Mouse (Mus musculus) olfactory bulb, adult 2 months (tissue): ENCODE measurements at regions not wholly inside any gene's neighbourhood (a gene's known extent, or its start where the extent isn't known, plus 50 kb on each side); places are given as distances from the start of the nearest gene placed in this dataset.

Source experiments
- H3K27ac ChIP-seq: fragments of 200-500 bp; 2 replicates; pipeline ENCODE4 v1.5.1; 2012; ENCODE audit warnings: low read depth, low read length; ENCODE audit not compliant: insufficient read depth
- H3K4me1 ChIP-seq: fragments of 200-500 bp; 2 replicates; pipeline ENCODE4 v1.6.1; 2012; ENCODE audit warnings: low read length; ENCODE audit not compliant: control insufficient read depth, insufficient read depth
- H3K4me3 ChIP-seq: fragments of 200-500 bp; 2 replicates; pipeline ENCODE4 v1.5.1; 2012; ENCODE audit warnings: mild to moderate bottlenecking, low read depth, low read length, moderate library complexity; ENCODE audit not compliant: insufficient read depth
- CTCF ChIP-seq: fragments of 200-500 bp; IDR thresholded peaks from 2 replicates; pipeline ENCODE4 v1.5.1; 2012; ENCODE audit warnings: low read depth, mild to moderate bottlenecking, low read length, moderate library complexity; ENCODE audit not compliant: insufficient read depth
- POLR2A ChIP-seq: fragments of 200-500 bp; IDR thresholded peaks from 2 replicates; pipeline ENCODE4 v1.6.1; 2012; ENCODE audit warnings: mild to moderate bottlenecking, low read depth, low read length, moderate library complexity; ENCODE audit not compliant: insufficient read depth
- WGBS: fragments of 180-500 bp; shearing (Covaris S2); methylation state at CpG from one replicate; pipeline ENCODE4 v1.1.7; 2018; 5-methylcytosine and 5-hydroxymethylcytosine counted together

DNA sequence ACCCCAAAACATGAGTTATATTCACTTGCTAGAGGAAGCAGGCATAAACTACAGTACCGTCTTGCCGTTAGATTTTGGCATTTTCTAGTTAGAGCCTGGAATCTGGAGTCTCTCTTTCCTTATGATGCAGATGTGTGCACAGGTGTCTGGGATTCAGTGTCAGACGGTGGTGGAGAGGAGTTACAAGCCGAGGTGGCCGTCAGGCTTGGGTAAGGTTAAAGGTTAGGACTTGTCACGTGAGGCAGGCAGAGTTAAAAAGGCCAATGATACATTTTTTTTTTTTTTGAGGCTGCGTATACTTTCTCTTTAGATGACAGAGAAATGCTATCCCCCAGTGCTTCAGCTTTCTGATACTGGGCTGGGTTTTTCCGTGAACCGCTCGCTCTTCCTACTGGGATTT lies 57.9 kb upstream of the Ppara start:
- H3K27ac ChIP-seq, result peak overlapping the region; percentile 97
- TF ChIP-seq POLR2A, result no peak
- no peak for TF ChIP-seq CTCF
- WGBS, result 12% methylated on average over 10 of the region's 10 CpGs
- peak overlapping the region; percentile 38 for H3K4me3 ChIP-seq
- H3K4me1 ChIP-seq, result peaks cover 20% of the 10 kb centered on the region

DNA sequence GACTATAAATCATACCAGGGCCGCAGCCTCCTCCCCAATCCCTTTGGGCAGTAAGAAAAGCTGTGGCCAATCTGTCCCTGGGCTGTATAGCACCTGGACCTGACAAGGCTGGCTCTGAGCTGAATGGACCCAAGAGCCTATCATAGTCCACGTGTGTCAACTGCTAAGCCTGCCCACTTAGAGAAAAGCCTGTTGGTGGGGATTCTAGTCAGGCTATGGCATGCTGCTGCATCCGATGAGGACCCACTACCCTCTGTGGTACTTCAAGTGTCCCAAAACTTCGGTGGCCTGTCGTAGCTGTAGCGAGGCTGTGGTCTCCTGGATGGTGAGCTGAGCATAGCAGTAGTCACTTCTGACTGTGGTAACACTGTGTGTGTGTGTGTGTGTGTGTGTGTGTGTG lies 57.4 kb upstream of the Ppara start:
- WGBS, result 16% methylated on average over 6 of the region's 6 CpGs
- Histone ChIP-seq H3K4me3 (peak overlapping the region; percentile 59), H3K27ac (peak overlapping the region; percentile 97), H3K4me1 (peaks cover 23% of the 10 kb centered on the region)
- no peak for TF ChIP-seq POLR2A
- TF ChIP-seq CTCF, result no peak

DNA sequence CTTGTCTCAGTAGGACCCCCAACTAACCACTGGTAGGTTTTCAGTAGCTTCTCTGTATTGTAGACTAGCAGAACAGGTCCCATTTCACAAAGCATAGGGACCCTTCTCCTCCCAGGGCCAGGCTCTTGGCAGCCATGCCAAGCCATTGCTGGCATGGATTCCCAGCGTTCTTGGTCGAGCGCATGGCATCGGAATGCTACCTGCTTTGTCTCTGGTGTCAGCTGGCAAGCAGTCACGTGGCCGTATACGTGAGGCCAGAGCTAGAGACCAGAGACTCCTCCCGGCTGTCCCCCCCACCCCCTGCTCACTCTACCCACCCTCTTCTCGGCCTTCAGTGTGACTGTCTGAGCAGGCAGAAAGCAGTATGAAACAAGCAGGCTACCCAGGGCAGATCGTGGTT lies 56.9 kb upstream of the Ppara start:
- Histone ChIP-seq H3K27ac (peak overlapping the region; percentile 97), H3K4me1 (peaks cover 23% of the 10 kb centered on the region), H3K4me3 (peak overlapping the region; percentile 59)
- WGBS, result 12% methylated on average over 10 of the region's 10 CpGs
- TF ChIP-seq POLR2A (no peak), CTCF (no peak)

DNA sequence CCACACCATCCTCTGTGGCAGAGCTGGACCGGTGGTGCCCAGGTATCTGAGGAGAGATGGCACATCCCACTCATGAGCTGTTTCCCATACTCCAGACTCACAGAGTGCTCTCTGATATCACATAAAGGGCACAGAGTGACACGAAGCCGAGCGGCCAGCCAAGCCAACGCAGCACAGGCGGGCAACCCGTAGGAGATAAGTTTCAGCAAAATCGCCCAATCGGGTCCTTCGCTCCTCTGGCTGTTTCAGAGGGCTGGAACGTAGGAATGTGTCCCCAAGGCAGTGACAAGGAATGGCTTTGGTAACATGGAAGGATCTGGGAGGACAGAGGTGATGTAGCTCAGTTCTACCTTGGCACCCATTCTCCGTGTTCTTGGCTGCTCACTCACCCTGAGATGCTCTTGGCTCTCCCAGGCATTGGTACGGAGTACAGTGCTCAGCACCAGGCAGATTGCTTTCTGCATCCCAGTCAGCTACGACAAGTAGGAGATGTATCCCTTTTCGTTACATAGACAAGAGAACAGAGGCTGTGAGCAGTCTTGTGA lies 56.4 kb upstream of the Ppara start:
- H3K4me3 ChIP-seq, result peak overlapping the region; percentile 59
- peak overlapping the region; percentile 97 for H3K27ac ChIP-seq
- WGBS, result 8% methylated on average over 15 of the region's 15 CpGs
- H3K4me1 ChIP-seq, result peaks cover 26% of the 10 kb centered on the region
- TF ChIP-seq POLR2A (no peak), CTCF (no peak)

DNA sequence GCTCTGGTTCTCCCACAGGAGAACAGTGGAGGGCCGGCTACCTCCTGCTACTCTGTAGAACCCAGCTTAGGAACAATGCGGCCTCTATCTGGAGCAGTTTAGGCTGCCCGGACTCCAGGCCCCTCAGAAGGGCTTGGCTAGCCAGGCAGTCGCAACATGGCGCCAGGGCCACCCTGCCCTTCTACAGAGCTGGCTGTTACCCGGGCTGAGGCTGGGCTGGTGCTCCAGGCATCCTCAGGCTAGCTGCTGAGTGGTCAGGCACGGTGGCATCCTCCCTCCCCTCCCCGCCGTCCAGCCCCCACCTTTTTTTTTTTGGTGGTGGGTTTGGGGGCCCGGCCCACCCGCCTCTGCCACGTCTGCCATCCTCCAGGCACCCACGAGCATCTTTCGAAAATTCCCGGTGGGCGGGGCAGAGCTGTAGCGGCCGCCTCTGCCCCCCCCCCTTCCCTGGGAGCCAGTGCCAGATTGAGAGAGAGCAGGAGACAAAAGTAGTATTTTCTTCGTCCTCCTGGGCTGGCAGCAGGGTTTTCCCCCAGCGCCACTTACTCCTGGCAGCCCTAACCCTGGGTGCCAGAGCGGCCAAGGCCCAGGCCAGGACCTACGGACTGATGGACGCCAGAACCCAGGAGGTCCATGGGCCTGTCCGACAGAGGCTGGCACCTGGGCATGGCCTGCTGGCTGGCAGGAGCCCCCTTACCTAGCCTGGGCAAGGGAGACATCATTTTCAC lies 55.6 kb upstream of the Ppara start:
- WGBS, result 6% methylated on average over 24 of the region's 24 CpGs
- TF ChIP-seq POLR2A (peak; percentile 68), CTCF (no peak; the same call in 1 of the 2 replicates)

DNA sequence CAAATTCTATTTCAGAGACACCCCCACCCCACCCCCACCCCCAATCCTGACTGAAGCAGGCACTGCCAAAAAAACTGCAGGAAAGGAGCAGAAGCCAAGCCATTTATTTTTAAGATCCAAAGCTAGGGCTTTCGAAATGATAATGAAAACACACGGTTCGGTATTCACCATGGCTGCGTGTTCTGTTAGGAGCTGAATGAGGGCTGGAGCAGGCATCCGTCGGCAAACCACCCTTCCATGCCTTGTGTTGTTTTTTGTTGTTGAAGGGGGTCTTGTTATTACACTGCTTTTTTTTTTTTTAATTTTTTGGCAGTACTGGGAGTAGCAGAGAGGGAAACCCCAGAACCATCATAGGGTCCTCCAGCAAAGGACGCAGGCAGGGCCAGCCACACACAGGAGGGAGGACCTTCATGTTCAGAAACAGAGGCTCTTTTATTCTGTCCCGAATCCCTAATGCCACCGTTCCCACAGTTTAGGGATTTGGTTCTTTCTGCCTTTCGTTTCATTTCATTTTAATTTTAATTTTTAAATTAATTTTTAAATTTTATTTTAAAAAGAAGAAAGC lies 54.8 kb upstream of the Ppara start:
- peaks cover 33% of the 10 kb centered on the region for H3K4me1 ChIP-seq

More for the DNA sequence above, 55.6 kb upstream of the Ppara start:
- H3K4me3 ChIP-seq, result peak overlapping the region; percentile 59
- H3K4me1 ChIP-seq, result peaks cover 29% of the 10 kb centered on the region
- peak overlapping the region; percentile 97 for H3K27ac ChIP-seq

DNA sequence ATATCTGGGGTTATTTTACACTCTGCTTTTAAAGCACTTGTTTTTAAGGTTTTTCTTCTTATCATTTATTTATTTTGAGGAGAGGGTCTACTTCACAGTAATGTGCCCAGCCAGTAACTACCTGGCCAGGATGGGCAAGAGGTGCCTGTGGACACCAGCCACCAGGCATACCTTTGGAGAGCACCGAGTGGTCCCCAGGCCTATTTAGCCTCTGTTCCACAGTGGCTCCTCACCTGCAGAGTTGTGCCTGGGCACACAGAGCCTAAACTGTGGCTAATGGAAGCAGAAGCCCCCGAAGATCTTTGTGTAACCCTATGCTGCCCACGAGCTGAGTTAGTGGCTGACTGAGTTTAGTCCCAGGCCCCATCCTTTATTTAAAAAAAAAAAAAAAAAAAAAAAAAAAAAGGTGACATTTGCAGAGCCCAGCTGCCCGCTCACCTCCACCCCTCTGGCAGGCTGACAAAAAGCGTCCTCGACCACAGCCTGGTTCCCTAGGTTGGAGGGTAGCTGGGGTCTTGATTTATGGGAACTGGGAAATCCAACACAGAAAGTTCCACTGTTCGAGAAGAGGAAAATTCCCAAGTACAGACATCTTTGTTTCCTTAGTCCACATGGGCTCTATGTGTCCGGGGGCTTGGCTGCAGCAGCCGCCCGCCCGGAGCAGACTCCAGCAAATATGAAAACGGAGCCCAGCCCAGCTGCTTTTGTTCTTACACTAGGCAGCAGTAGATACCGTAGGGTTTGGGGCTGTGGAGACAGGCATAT lies 54.1 kb upstream of the Ppara start:
- Histone ChIP-seq H3K4me3 (peak overlapping the region; percentile 81), H3K4me1 (peaks cover 40% of the 10 kb centered on the region), H3K27ac (peak overlapping the region; percentile 98)
- no peak for TF ChIP-seq POLR2A
- no peak for TF ChIP-seq CTCF
- WGBS, result 4% methylated on average over 13 of the region's 13 CpGs

More for the DNA sequence above, 54.8 kb upstream of the Ppara start:
- H3K27ac ChIP-seq, result peak overlapping the region; percentile 97
- H3K4me3 ChIP-seq, result peak overlapping the region; percentile 59
- TF ChIP-seq POLR2A (no peak), CTCF (no peak)
- WGBS, result 3% methylated on average over 10 of the region's 10 CpGs

DNA sequence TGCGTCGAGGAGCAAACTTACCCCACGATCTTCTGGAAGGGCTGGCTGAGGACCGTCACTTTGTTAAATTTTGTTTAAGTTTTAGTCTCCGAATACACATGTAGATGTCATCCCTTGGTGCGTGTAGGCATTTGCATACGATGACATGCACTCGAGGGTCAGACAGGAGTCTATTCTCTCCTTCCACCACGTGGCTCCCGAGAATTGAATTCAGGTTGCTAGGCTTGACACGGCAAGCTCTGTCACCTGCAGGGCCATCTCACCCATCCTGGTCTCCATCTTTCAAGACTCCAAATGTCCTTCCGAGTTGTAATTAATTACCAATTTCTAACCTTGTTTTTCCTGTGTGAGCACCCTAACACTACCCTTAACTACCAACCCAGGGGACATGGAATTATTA lies 52.7 kb upstream of the Ppara start:
- Histone ChIP-seq H3K27ac (peak overlapping the region; percentile 70), H3K4me1 (peaks cover 50% of the 10 kb centered on the region), H3K4me3 (peak overlapping the region; percentile 42)
- TF ChIP-seq CTCF (no peak), POLR2A (no peak)
- 16% methylated on average over 12 of the region's 12 CpGs for WGBS
